In the genomic region with DNA sequence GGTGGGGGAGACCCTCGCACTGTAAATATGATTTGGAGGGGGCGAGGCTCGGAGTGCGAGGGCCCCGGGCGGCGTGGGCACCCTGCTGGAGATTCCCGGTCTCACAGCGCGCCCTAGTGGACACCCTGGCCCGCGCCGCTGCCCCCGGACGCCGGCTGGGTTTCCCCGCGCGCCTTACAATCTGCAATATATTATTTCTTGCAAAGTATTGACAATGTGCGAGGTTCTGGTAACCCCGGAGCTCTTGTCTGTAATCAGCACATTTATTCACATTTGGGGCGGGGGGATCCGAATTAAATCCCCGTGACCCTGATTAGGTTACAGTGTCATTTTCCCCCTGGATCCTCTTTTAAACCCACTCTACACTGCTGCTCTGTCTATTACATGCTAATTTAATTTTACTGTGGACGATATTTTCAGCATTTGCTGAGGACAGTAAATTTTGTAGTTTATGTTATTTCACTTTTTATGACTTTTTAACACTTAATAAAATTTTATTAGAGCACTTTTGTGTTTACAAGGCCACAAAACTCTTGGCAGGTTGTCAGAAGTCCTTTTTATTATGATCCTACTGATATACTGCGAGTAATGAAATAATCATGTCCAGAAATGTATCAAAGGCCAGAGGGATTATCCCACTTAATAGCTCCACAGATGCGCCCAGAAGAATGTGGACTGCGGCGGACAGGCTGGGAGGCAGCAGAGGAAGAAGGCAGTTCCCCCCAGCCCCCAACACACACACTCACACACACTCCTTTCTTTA, we compare ENCODE assay signal across 8 mouse cellular contexts.
DNase-seq lines count a peak whose midpoint lies in the region; ATAC-seq lines count a peak whose summit lies in the region.

No protein-coding gene starts in this region.

- peak; percentile 5 for DNase-seq in A20 (ENCODE audit: low read depth, low spot score)
- DNase-seq in adrenal gland, postnatal 14 days, result peak; percentile 88
- DNase-seq in embryonic facial prominence, embryonic 14.5 days (ENCODE audit: low spot score), result peak; percentile 56
- peak; percentile 80 for DNase-seq in neural tube, embryonic 11.5 days (ENCODE audit: low spot score)
- peak; percentile 38 to 80 for DNase-seq in thymus, postnatal 10 days (ENCODE audit: low spot score in 2 of 2)

- H3K9me3 ChIP-seq in embryonic facial prominence, embryonic 14.5 days (ENCODE audit: control insufficient read depth, low read length), result no peaks in the 10 kb centered on the region
- H3K9me3 ChIP-seq in heart, embryonic 13.5 days, result no peaks in the 10 kb centered on the region
- no peaks in the 10 kb centered on the region for H3K9me3 ChIP-seq in kidney, embryonic 16.5 days (ENCODE audit: low read length)
- no peaks in the 10 kb centered on the region for H3K9me3 ChIP-seq in liver, embryonic 12.5 days (replicated peaks)
- H3K9me3 ChIP-seq in neural tube, embryonic 11.5 days (ENCODE audit: control insufficient read depth, low read length), result no peaks in the 10 kb centered on the region

- H3K27me3 ChIP-seq in embryonic facial prominence, embryonic 14.5 days (replicated peaks; ENCODE audit: control insufficient read depth, insufficient read depth, low read length), result peaks cover 69% of the 10 kb centered on the region
- peaks cover 86% of the 10 kb centered on the region for H3K27me3 ChIP-seq in heart, embryonic 13.5 days (replicated peaks)
- peaks cover 4% of the 10 kb centered on the region for H3K27me3 ChIP-seq in kidney, embryonic 16.5 days (ENCODE audit: insufficient read depth, low read length)
- H3K27me3 ChIP-seq in liver, embryonic 12.5 days (replicated peaks), result peaks cover 79% of the 10 kb centered on the region
- peaks cover 11% of the 10 kb centered on the region for H3K27me3 ChIP-seq in neural tube, embryonic 11.5 days (ENCODE audit: control insufficient read depth, insufficient read depth, low read length)

- H3K4me1 ChIP-seq in embryonic facial prominence, embryonic 14.5 days (ENCODE audit: control insufficient read depth, insufficient read depth, low read length), result no peaks in the 10 kb centered on the region; the same call in 1 of the 2 replicates
- H3K4me1 ChIP-seq in heart, embryonic 13.5 days, result peaks cover 11% of the 10 kb centered on the region
- peaks cover 24% of the 10 kb centered on the region for H3K4me1 ChIP-seq in kidney, embryonic 16.5 days (ENCODE audit: insufficient read depth, low read length)
- no peaks in the 10 kb centered on the region for H3K4me1 ChIP-seq in liver, embryonic 12.5 days
- peaks cover 12% of the 10 kb centered on the region; the same call in 1 of the 2 replicates for H3K4me1 ChIP-seq in neural tube, embryonic 11.5 days (ENCODE audit: control insufficient read depth, insufficient read depth, low read length)

- no peak overlapping the region for H3K27ac ChIP-seq in embryonic facial prominence, embryonic 14.5 days (replicated peaks; ENCODE audit: low read depth, low read length)
- H3K27ac ChIP-seq in heart, embryonic 13.5 days (replicated peaks), result no peak overlapping the region
- no peak overlapping the region; the same call in 1 of the 2 replicates for H3K27ac ChIP-seq in kidney, embryonic 16.5 days (ENCODE audit: low read length)
- H3K27ac ChIP-seq in liver, embryonic 12.5 days, result no peak overlapping the region
- peak overlapping the region; percentile 39; the same call in 1 of the 2 replicates for H3K27ac ChIP-seq in neural tube, embryonic 11.5 days (ENCODE audit: low read depth, low read length)

- WGBS in embryonic facial prominence, embryonic 14.5 days, result 4% methylated on average over 28 of the region's 29 CpGs
- 6% methylated on average over 29 of the region's 29 CpGs for WGBS in heart, embryonic 13.5 days
- WGBS in kidney, embryonic 16.5 days, result 6% methylated on average over 29 of the region's 29 CpGs
- WGBS in liver, embryonic 12.5 days (ENCODE audit: insufficient replicate concordance), result 6% methylated on average over 29 of the region's 29 CpGs
- whole genome bisulfite sequencing in neural tube, embryonic 11.5 days, result 3% methylated on average over 29 of the region's 29 CpGs

- peak; percentile 65; the same call in 1 of the 2 replicates for ATAC-seq in embryonic facial prominence, embryonic 14.5 days (ENCODE audit: low read depth)
- no peak for ATAC-seq in heart, embryonic 13.5 days (ENCODE audit: extremely low read depth, insufficient number of reproducible peaks, low FRiP score, low TSS enrichment)
- ATAC-seq in kidney, embryonic 16.5 days (ENCODE audit: low FRiP score, low TSS enrichment), result peak; percentile 72
- ATAC-seq in liver, embryonic 12.5 days, result no peak
- peak; percentile 74; the same call in 1 of the 2 replicates for ATAC-seq in neural tube, embryonic 11.5 days (ENCODE audit: insufficient read depth, low FRiP score, low TSS enrichment)

- peak overlapping the region; percentile 67 for H3K4me2 ChIP-seq in embryonic facial prominence, embryonic 14.5 days (ENCODE audit: low read depth, low read length)
- peak overlapping the region; percentile 94 for H3K4me2 ChIP-seq in heart, embryonic 13.5 days
- peak overlapping the region; percentile 98 for H3K4me2 ChIP-seq in kidney, embryonic 16.5 days (replicated peaks; ENCODE audit: low read depth, low read length)
- H3K4me2 ChIP-seq in liver, embryonic 12.5 days, result peak overlapping the region; percentile 61
- H3K4me2 ChIP-seq in neural tube, embryonic 11.5 days (ENCODE audit: low read depth), result peak overlapping the region; percentile 99

- no peaks in the 10 kb centered on the region for H3K36me3 ChIP-seq in embryonic facial prominence, embryonic 14.5 days (ENCODE audit: control insufficient read depth, insufficient read depth, low read length)
- H3K36me3 ChIP-seq in heart, embryonic 13.5 days, result no peaks in the 10 kb centered on the region
- H3K36me3 ChIP-seq in kidney, embryonic 16.5 days (ENCODE audit: insufficient read depth, low read length), result no peaks in the 10 kb centered on the region
- H3K36me3 ChIP-seq in liver, embryonic 12.5 days, result no peaks in the 10 kb centered on the region
- H3K36me3 ChIP-seq in neural tube, embryonic 11.5 days (ENCODE audit: control insufficient read depth, insufficient read depth, low read length), result no peaks in the 10 kb centered on the region

- peak overlapping the region; percentile 55 for H3K9ac ChIP-seq in embryonic facial prominence, embryonic 14.5 days (ENCODE audit: low read depth, low read length)
- H3K9ac ChIP-seq in heart, embryonic 13.5 days, result peak overlapping the region; percentile 65
- H3K9ac ChIP-seq in kidney, embryonic 16.5 days (replicated peaks; ENCODE audit: low read length), result peak overlapping the region; percentile 67
- H3K9ac ChIP-seq in liver, embryonic 12.5 days, result no peak overlapping the region
- peak overlapping the region; percentile 69 for H3K9ac ChIP-seq in neural tube, embryonic 11.5 days (ENCODE audit: low read length)

- H3K4me3 ChIP-seq in embryonic facial prominence, embryonic 14.5 days (ENCODE audit: low read depth, low read length), result peak overlapping the region; percentile 38
- peak overlapping the region; percentile 54 for H3K4me3 ChIP-seq in heart, embryonic 13.5 days
- peak overlapping the region; percentile 58 for H3K4me3 ChIP-seq in kidney, embryonic 16.5 days (ENCODE audit: low read length)
- H3K4me3 ChIP-seq in liver, embryonic 12.5 days, result peak overlapping the region; percentile 21
- peak overlapping the region; percentile 46 for H3K4me3 ChIP-seq in neural tube, embryonic 11.5 days (ENCODE audit: low read depth, low read length)

Comparison
In these comparisons a context has a peak if more than half of its experiments do, and no peak if none do; other contexts are left out.
1. DNase-seq: peak in every context shown above with its lines; median percentile 88 in adrenal gland, postnatal 14 days; 80 in neural tube, embryonic 11.5 days; 59 in thymus, postnatal 10 days; 56 in embryonic facial prominence, embryonic 14.5 days; 5 in A20.
2. ATAC-seq: peak in embryonic facial prominence, embryonic 14.5 days (single experiment), kidney, embryonic 16.5 days (single experiment) and neural tube, embryonic 11.5 days (single experiment); none in heart, embryonic 13.5 days (single experiment) and liver, embryonic 12.5 days (single experiment).
3. Peak in every context shown above with its lines, with median percentiles within 50 percentile points of each other: H3K4me2 ChIP-seq and H3K4me3 ChIP-seq.